ENCODE assay signal across 22 mouse cellular contexts in genomic region chr4:100813767-100814461, GRCm38 (mm10). TPM values are rescaled to one million over a fixed set of nuclear protein-coding genes. Genes with fewer than 3 reads are reported as not detected.
"Had no signal": no experiment of that assay in that cellular context is flagged by ENCODE, and none has a peak within 500 bp of the region (broad histone marks: within the 10 kb centered on the region; RNA-seq: fewer than 3 reads in every experiment).

No protein-coding gene starts in this region.

- H3K9me3 ChIP-seq: kidney, embryonic 15.5 days; limb, embryonic 12.5 days; limb, embryonic 15.5 days; lung, embryonic 15.5 days; megakaryocyte, embryonic 14.5 days; midbrain, embryonic 10.5 days; stomach, embryonic 15.5 days had no signal

- H3K4me1 ChIP-seq: limb, embryonic 15.5 days; megakaryocyte, embryonic 14.5 days had no signal

- ATAC-seq: hindbrain, postnatal 0 days; inflammation-experienced regulatory T-cells, adult 6 months; liver, postnatal 0 days had no signal

- H3K27ac ChIP-seq: hindbrain, postnatal 0 days; limb, embryonic 12.5 days; limb, embryonic 15.5 days; liver, embryonic 14.5 days; lung, embryonic 15.5 days; midbrain, embryonic 10.5 days; stomach, embryonic 15.5 days had no signal

- H3K27me3 ChIP-seq: kidney, embryonic 15.5 days; limb, embryonic 12.5 days; limb, embryonic 15.5 days; lung, embryonic 15.5 days; megakaryocyte, embryonic 14.5 days; stomach, embryonic 15.5 days had no signal

- H3K36me3 ChIP-seq: kidney, embryonic 15.5 days; limb, embryonic 12.5 days; limb, embryonic 15.5 days; lung, embryonic 15.5 days; stomach, embryonic 15.5 days had no signal

- H3K4me3 ChIP-seq: kidney, embryonic 15.5 days; limb, embryonic 12.5 days; limb, embryonic 15.5 days; lung, embryonic 15.5 days; megakaryocyte, embryonic 14.5 days; midbrain, embryonic 10.5 days; stomach, embryonic 15.5 days had no signal

- H3K9ac ChIP-seq: kidney, embryonic 15.5 days; limb, embryonic 12.5 days; limb, embryonic 15.5 days; liver, embryonic 14.5 days; liver, postnatal 0 days; lung, embryonic 15.5 days; stomach, embryonic 15.5 days had no signal

- H3K4me2 ChIP-seq: kidney, embryonic 15.5 days; limb, embryonic 12.5 days; limb, embryonic 15.5 days; liver, embryonic 11.5 days; lung, embryonic 15.5 days; stomach, embryonic 15.5 days had no signal

- DNase-seq: kidney, postnatal 14 days; left cerebral cortex, postnatal 4 days; liver, postnatal 0 days; lung, postnatal 10 days; lung, postnatal 36 days; midbrain, embryonic 14.5 days; right cerebral cortex, postnatal 14 days; right cerebral cortex, postnatal 4 days; spleen, adult 18-20 months; thymus, adult 2 months; thymus, postnatal 25 days had no signal

RNA-seq across cellular contexts. Expression of gene Cachd1, which starts 37.4 kb away (rescaled TPM):
- polyA plus RNA-seq: inflammation-experienced regulatory T-cells, adult 6 months had no signal
